Mouse (Mus musculus) adrenal gland, postnatal 25 days (tissue): ENCODE data around the gene Usp48. TPM values are rescaled to one million over a fixed set of nuclear protein-coding genes. Genes with fewer than 3 reads are reported as not detected.

Experiments
- DNase-seq: peaks from one replicate; pipeline ENCODE4 v3.0.0; 2021; ENCODE audit warnings: mixed read lengths
- total RNA-seq: library from RNA; stranded (reverse); gene quantifications from 2 replicates; pipeline ENCODE4 v1.2.3, GENCODE M21; 2021

Usp48 gene
- total RNA-seq, 1 experiment from 2014 or later = 144 TPM

DNA sequence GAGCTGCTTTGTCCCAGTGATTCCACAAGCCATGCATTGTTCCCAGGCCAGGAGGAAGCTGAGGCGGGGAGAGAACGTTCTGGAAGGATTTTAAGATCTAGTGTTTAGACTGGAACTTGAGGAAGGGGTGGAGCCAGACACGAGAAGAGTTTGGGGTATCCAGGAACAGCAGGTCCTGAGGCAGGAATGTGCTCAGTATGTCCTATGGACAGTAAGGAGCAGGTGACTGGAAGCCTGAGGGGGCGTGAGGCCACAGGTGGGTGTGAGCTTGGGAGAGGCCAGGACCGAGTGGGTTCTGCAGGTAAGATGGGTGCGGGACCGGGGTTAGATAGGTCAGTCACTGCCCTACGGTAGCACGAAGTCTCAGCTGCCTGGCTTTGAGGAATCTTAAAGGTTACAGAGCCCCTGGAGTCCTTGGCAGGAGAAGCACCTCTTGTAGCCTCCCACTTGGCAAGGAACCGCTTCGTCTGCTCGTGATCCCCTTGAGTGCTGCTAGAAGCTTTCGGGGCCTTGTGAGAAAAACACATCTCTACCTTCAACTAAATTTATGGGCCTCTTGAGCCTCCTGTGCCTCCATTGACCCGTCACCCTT is 93.8 kb downstream of the Usp48 start:
- DNase-seq = no peak

DNA sequence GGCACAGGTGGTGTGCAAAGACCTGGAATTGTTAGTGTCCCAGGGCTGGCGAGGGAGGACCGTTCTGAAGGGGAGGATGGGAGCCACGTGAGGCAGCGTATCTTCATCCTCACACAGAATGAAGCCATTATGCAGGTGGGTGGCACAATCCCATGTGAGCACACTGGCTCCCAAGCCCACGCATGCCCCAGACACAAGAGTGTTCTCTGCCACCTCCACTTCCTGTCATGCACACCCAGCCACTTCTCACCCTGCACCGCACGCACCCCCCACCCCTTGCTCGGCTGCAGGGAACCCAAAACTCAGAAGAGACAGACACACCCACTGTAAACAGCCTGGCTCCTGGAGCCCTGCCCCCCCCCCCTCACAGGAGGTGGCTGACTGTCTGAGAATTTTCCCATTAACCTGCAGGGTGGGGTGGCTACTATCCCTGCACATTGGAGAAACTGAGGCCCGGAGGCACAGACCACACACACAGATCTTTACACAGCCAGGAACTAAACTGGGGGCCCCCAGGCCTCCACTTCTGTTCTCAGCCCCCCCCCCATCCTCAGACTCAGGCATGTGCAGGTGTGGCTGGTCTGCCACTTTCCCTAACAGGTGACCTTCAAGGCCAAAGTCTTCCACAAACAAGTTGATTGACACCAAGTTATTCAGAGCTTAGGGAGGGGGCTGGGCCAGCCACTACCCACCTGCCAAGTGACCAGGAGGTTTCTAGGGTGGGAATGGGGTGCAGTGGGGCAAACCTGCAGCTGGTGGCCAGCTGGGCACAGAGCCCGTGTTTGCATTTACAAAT is 98.8 kb downstream of the Usp48 start:
- DNase-seq = no peak

DNA sequence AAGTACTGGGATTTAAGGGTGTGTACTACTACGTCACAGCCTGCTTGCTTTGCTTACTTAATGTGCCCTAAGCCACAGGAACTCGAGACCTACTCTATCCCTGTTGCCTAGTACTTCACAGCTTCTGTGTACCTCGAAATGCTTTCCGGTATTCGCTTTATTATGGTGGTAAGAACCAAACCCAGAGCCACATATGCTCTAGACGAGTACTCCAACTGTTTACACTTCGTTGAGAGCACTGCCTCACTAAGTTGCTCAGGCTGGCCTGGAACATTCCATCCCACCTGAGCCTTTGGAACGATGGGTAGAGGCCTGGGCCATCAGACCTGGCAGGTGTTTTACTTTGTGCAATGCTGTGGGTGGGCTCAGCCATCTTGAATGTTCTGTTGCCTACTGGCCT is 101.7 kb downstream of the Usp48 start:
- DNase-seq = no peak

DNA sequence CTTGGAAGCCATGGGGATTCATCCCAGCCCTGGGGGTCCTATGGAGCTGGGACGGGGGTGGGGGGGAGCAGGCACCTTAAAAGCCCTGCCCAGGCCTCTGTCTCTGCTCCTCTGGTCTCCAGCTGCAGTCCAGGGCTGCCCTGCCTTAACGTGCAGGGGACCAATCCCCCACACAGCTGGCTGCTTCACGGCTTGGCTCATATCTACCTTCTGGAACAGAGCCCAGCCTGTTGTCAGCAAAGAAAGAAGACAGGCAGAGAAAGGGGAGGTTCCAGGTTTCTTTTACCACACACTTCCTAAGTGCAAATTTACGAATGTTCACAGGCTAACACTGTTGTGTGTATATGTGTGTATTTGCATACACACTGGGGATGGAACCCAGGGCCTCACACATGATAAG is 102.3 kb downstream of the Usp48 start:
- DNase-seq = no peak

DNA sequence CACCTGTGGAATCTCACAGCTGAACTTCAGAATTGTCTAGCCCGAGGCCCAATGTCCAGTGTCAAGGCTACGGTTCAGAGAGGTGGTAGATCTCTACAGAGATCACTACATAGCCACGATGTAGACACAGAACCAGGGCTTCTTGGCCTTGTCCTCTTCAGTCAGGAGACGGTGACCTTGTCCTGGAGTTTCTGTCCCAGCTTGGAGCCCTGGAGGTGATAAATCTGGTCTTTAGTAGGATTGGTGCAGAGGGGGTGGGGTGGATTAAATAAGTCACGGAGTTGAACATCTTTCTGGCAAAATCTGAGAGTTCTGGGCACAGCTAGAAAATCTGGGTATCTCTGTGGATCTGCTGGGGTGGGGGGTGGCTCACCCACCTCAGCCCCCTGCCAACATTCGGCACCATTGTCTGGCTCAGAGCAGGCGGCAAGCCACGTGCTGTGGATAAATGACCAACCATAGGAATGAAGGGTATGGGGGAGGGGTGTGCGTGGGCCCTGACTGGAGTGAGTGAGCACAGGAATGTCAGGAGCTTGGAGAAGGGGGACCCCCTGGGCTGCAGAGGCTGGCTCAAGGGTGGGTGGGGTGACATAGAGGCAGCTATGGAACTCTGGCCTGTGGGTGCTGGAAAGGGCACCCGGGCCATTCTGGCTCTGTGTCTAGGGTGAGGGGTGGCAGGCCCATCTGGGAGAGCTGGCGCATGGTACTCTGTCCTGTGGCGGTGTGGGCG is 103.8 kb downstream of the Usp48 start:
- no peak for DNase-seq

DNA sequence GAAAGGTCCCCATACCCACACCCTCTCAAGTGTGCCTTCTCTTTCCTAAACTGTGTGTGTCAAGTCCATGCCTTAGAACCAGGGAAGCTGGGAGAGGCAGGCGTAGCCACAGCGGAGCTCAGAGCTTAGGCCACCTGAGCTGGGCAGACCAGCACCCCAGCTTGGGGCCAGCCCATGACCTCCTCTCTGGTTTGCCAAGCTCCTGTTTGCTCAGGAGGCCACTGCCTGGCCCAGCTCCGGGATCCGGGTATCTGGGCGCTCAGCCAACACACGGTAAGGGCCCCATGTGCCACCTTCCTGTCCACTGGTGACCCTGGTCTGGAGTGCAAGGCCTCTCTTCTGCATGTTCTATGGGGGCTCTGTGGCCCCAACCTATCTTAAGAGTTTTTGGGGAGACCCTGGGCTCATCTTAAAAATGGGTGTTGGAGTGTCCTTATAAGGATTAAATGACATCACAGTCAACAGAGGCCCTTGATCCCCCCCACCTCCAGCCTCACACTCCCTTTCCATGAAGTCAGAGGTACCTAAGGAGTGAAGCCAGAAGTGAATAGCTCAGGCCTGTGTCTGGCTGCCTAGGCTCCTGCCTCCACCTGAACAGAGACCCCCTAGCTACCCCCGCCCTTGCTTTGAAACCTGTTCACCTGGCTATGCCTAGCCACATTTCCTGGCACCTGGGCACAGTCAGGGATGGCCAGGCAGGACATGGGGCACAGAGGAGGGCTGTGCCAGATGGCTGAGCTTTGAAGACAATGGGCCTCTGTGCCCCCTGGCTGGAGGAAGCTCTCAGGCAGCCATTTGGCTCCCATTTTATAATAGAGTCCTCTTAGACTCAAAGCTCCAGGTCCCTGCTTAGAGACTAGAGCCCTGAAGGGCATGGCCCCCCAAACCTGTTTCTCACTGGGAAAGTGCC is 104.8 kb downstream of the Usp48 start:
- DNase-seq = peak; percentile 47

DNA sequence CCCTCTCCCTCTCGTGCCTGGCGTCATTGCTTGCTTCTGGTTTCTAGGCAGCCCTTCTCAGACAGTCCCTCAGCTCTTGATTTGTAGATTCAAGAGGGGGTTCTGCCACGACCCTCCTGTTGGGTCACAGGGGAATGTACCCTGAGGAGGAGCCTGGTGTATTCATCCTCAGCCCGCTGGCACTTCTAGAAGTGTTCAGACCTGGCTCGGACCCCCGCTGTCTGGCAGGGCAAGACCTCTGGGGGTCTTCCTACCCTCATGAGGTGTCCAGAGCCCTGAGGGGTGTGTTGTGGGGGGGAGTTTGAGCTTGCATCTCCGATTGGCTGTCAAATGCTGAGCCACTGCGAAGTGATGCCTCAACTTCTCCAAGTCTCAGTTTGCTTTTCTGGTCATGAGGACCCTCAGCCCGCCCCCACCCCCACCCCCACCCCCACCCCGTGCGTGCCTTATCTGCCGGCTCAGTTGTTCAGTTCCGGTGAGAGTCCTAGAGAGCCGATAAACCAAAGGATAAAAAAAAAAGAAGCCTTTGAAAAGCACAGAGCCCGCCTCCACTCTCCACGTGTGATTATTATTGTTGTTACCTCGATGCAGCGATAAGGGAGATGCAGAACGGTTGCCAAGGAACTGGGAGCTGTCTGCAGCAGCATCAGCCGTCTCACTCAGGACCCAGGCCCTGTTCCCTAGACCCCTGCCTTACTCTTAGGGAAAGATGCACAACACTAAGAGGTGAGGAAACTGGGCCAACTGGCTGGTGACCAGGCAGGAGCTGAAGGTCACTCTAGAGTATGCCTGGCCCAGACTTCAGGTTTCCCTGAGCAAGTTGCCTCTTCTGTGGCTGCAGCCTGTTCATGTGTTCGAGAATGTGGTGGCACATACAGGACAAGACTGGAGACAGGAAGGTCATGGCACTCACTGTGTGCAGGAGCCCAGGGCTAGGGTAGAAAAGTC is 106.0 kb downstream of the Usp48 start:
- DNase-seq = peak; percentile 58

DNA sequence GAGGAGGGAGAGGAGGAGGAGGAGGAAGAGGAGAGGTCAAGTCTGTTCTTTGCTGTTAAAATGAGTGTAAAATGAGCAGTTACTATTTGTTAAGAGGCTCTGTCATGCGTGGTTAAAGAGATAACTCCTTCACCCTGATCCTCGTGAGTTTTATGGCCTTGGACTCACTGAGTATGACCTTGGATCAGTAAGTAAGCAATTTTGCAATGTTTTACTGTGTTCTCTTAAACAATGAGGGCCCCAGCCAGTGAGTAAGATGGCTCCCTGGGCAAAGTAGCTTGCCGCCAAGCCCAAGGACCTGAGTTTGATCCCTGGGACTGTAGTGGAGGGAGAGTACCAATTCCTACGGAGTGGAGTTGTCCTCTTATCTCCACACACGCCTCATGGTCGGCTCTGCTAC is 107.4 kb downstream of the Usp48 start:
- no peak for DNase-seq

DNA sequence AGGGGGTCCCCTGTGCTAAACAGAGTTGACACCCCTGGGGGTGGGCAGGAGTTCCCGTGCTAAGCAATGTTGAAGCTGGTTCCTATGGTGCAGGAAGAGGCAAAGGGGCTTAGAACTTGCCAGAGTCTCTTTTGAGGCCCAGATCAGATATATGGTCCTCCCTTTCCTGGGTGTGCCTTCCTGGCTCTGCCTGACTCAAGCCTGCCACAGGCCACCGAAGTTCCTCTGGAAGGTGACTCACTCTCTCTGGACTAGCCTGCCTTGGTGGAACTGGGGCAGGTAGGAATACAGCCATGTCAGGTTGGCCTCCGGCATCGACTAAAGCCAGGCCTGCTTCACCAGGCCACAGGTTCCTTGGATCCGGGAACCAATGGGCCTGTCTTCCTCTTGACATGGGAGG is 109.5 kb downstream of the Usp48 start:
- DNase-seq = no peak

DNA sequence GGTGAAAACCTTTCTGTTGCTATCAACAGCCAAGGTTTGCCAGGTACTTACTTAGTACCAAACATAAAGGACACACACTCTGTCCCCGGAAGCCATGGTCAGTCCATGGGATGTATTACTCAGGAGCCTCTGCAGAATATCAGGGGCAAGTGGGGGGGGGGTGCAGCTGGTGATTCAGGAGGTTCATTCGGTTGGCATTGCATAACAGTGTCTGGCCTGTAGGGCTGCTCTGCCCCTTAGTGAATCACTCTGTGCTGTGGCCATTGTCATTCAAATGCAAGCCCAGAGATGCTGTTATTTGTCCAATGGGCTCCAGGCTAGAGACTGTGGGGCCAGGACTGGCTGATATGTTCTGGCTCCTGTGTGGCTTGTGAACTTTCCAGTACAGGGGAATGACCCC is 111.0 kb downstream of the Usp48 start:
- DNase-seq = no peak

DNA sequence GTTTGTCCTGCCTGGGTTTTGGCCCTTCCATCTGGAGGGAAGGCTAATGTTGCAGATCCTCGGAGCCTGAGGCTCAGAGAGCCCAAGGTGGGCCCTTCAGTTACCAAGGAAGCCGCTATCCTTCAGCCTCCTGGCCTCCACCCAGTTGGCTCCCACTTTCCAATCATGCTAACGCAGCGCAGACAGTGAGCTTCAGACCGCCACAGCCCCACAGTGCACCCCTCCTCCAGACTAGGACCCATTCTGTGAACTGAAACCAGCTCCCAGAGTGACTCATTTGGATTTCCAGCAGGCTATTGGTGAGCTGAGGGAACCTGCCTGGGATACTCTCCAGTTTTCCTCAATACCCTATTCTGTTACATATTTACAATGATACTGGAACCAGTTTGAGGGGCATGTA is 111.8 kb downstream of the Usp48 start:
- DNase-seq = no peak

DNA sequence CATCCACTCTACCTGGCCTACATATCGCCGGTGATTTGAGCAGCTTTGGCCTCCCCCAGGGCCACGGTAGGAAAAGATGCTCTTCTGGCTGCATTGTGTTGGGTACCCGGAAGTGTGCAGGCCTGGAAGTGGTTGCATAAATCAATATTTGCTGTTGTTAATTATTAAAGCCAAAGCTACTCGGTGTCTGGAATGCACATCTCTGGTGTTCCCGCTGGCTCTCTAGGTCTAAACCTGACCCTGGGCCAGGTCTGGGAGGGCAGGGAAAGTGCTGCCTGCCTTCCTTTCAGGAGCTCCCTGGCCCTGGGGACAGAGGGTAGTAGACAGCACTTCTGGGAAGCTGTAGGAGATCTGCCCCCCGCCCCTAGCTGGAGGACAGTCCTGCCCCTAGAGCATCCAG is 113.0 kb downstream of the Usp48 start:
- DNase-seq = no peak

DNA sequence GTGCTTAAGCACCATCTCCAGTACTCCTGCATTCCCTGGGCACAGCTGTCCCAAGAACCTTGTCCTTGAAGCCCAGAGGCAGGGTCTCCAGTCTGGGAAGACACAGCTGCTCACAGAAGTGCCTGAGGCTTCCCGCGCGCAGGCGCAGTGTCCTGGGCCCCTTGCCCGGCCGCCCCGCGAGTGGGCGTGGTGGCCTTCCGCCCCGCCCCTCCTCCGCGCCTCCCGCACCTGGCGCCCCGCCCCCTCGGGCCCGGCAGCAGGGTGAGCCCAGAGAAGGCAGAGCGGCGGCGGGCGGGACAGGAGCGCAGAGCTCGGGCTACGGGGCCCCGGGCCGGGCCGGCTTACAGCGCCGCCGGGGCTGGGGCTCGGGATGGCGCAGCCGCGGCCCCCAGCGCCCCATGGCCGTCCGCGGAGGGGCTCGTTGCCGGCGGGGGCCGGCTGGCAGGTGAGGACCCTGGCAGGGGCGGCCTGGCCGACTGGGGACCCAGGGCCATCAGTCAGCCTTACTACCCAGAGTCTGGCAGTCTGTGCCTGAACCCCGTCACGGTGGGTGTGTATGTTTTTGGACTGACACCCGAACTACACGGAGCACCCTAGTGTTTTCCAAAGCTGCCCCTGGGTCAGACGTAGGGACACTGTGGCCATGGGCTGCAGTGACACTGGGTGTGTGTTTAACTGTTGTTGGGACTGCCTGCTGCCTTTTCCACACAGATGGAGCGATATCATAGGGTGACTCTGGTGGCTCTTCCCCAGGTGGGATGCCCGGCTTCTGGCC is 113.8 kb downstream of the Usp48 start:
- peak; percentile 98 for DNase-seq

Other genes starting within 250 kb of the Usp48 start
- gene Cdc42, start 236.0 kb upstream of the Usp48 start, total RNA-seq = 429 and 434 TPM in 2 replicates
- not detected in 2 replicates for gene Cela3a, start 184.0 kb upstream of the Usp48 start, total RNA-seq
- not detected in 2 replicates for gene Cela3b, start 163.2 kb upstream of the Usp48 start, total RNA-seq
- gene 1700013G24Rik, start 140.5 kb upstream of the Usp48 start, total RNA-seq = not detected in 2 replicates
- 177 and 197 TPM in 2 replicates for gene Hspg2, start 125.0 kb upstream of the Usp48 start, total RNA-seq
- not detected in 2 replicates for gene Ldlrad2, start 19.2 kb upstream of the Usp48 start, total RNA-seq
- 97.3 and 130 TPM in 2 replicates for gene Rap1gap, start 71.0 kb downstream of the Usp48 start, total RNA-seq
- 4.6 and 6.1 TPM in 2 replicates for gene Alpl, start 202.6 kb downstream of the Usp48 start, total RNA-seq